Mouse (Mus musculus): ENCODE measurements around the gene Il11ra1. TPM values are rescaled to one million over a fixed set of nuclear protein-coding genes. Genes with fewer than 3 reads are reported as not detected.
A peak's percentile ranks its signal among the peaks of the same experiment; 100 is the strongest.
"Not testable (repeated sequence)": the region's sequence is repeated elsewhere in the genome, so short reads cannot be mapped to it uniquely, and the experiment has no call there.

Gene Il11ra1
- 10 to 100 TPM; 39.1 to 43.3 TPM for total RNA-seq (2021)
- long read RNA-seq, experiment 1, transcript Il11ra1-201 (13 exons, 2,009 nt) = major isoform, 19 of 30 reads
- long read RNA-seq, experiment 1, partial matches to known transcripts = 5 of 30 reads
- long read RNA-seq, experiment 1, other reads (novel, unspliced or antisense) = 6 of 30 reads
- long read RNA-seq, experiment 2, transcript Il11ra1-201 (13 exons, 2,009 nt) = major isoform, 22 of 54 reads
- long read RNA-seq, experiment 2, partial matches to known transcripts = 13 of 54 reads
- long read RNA-seq, experiment 2, other reads (novel, unspliced or antisense) = 19 of 54 reads

GRCm38 (mm10) chr4:41699783-41700182 lies at the start of gene Il11ra1:
Gene Il11ra1 (plus strand): TSS chr4:41699989.
- not testable (repeated sequence) for H3K4me3 ChIP-seq; DNase-seq (ENCODE audit: low spot score in 2 of 2)
- peak within 1 kb of the TSS; percentile 43; the same call in 1 of the 2 replicates for H3K27ac ChIP-seq

GRCm38 (mm10) chr4:41653296-41653695 lies 46.5 kb upstream of the Il11ra1 start:
- Histone ChIP-seq H3K4me3 (no peak overlapping the region), H3K27ac (peak overlapping the region; percentile 49; the same call in 1 of the 2 replicates)
- TF ChIP-seq CTCF (conservative IDR thresholded peaks at IDR 0.05) = peak; percentile 94
- DNase-seq (ENCODE audit: low spot score in 2 of 2) = peak; percentile 56 to 77

GRCm38 (mm10) chr4:41653730-41654129 lies 46.1 kb upstream of the Il11ra1 start:
- TF ChIP-seq CTCF (conservative IDR thresholded peaks at IDR 0.05) = no peak; the same call in none of the 2 replicates
- peak overlapping the region; percentile 49; the same call in 1 of the 2 replicates for H3K27ac ChIP-seq

GRCm38 (mm10) chr4:41654217-41654616 lies 45.6 kb upstream of the Il11ra1 start:
- peak; percentile 38 to 56 for DNase-seq (ENCODE audit: low spot score in 2 of 2)
- Histone ChIP-seq H3K27ac (0 out of 2 replicates have a peak overlapping the region, but pooled peaks have one; percentile 49), H3K4me3 (no peak overlapping the region)
- TF ChIP-seq CTCF (conservative IDR thresholded peaks at IDR 0.05) = peak; percentile 74

More at GRCm38 (mm10) chr4:41653730-41654129, 46.1 kb upstream of the Il11ra1 start:
- no peak overlapping the region for H3K4me3 ChIP-seq
- no peak for DNase-seq (ENCODE audit: low spot score in 2 of 2)

- Histone ChIP-seq H3K4me3 (no peak overlapping the region), H3K27ac (no peak overlapping the region)
- no peak for TF ChIP-seq CTCF (conservative IDR thresholded peaks at IDR 0.05)
- no peak for DNase-seq (ENCODE audit: low spot score in 2 of 2)
These were observed 44.3 kb upstream of the Il11ra1 start for GRCm38 (mm10) chr4:41655525-41655924.

- H3K27ac ChIP-seq = no peak overlapping the region
- DNase-seq (ENCODE audit: low spot score in 2 of 2) = no peak
- no peak overlapping the region for H3K4me3 ChIP-seq
- no peak for TF ChIP-seq CTCF (conservative IDR thresholded peaks at IDR 0.05)
These were observed 41.0 kb upstream of the Il11ra1 start for GRCm38 (mm10) chr4:41658566-41659384.

- no peak for TF ChIP-seq CTCF (conservative IDR thresholded peaks at IDR 0.05)
- Histone ChIP-seq H3K27ac (no peak overlapping the region), H3K4me3 (no peak overlapping the region)
- DNase-seq (ENCODE audit: low spot score in 2 of 2) = no peak
These were observed 40.2 kb upstream of the Il11ra1 start for GRCm38 (mm10) chr4:41659556-41659955.

- no peak overlapping the region for H3K4me3 ChIP-seq
- DNase-seq (ENCODE audit: low spot score in 2 of 2) = no peak
- no peak for TF ChIP-seq CTCF (conservative IDR thresholded peaks at IDR 0.05)
- H3K27ac ChIP-seq = no peak overlapping the region
These were observed 38.8 kb upstream of the Il11ra1 start for GRCm38 (mm10) chr4:41660851-41661430.

- DNase-seq (ENCODE audit: low spot score in 2 of 2) = no peak
- Histone ChIP-seq H3K4me3 (no peak overlapping the region), H3K27ac (no peak overlapping the region)
- TF ChIP-seq CTCF (conservative IDR thresholded peaks at IDR 0.05) = no peak
These were observed 37.1 kb upstream of the Il11ra1 start for GRCm38 (mm10) chr4:41662723-41663122.

GRCm38 (mm10) chr4:41663614-41664013 lies 36.2 kb upstream of the Il11ra1 start:
- no peak overlapping the region for H3K4me3 ChIP-seq
- no peak for DNase-seq (ENCODE audit: low spot score in 2 of 2)
- no peak overlapping the region for H3K27ac ChIP-seq
- TF ChIP-seq CTCF (conservative IDR thresholded peaks at IDR 0.05) = no peak

GRCm38 (mm10) chr4:41664533-41664932 lies 35.3 kb upstream of the Il11ra1 start:
- no peak for DNase-seq (ENCODE audit: low spot score in 2 of 2)
- no peak for TF ChIP-seq CTCF (conservative IDR thresholded peaks at IDR 0.05)
- no peak overlapping the region for H3K4me3 ChIP-seq
- H3K27ac ChIP-seq = no peak overlapping the region

GRCm38 (mm10) chr4:41665009-41665675 lies 34.6 kb upstream of the Il11ra1 start:
- DNase-seq (ENCODE audit: low spot score in 2 of 2) = no peak

More at GRCm38 (mm10) chr4:41665009-41665675, 34.6 kb upstream of the Il11ra1 start:
- TF ChIP-seq CTCF (conservative IDR thresholded peaks at IDR 0.05) = no peak
- Histone ChIP-seq H3K4me3 (no peak overlapping the region), H3K27ac (no peak overlapping the region)

Data from layer of hippocampus, adult 2 months (tissue).